Mouse (Mus musculus) spleen, adult 12 weeks (tissue): ENCODE measurements around the gene Papss2.
"Not testable (repeated sequence)": the region's sequence is repeated elsewhere in the genome, so short reads cannot be mapped to it uniquely, and the experiment has no call there.

Experiments
- DNase-seq: peaks from one replicate; pipeline ENCODE4 v3.0.0; 2022; ENCODE audit warnings: low spot score

Gene Papss2

DNA sequence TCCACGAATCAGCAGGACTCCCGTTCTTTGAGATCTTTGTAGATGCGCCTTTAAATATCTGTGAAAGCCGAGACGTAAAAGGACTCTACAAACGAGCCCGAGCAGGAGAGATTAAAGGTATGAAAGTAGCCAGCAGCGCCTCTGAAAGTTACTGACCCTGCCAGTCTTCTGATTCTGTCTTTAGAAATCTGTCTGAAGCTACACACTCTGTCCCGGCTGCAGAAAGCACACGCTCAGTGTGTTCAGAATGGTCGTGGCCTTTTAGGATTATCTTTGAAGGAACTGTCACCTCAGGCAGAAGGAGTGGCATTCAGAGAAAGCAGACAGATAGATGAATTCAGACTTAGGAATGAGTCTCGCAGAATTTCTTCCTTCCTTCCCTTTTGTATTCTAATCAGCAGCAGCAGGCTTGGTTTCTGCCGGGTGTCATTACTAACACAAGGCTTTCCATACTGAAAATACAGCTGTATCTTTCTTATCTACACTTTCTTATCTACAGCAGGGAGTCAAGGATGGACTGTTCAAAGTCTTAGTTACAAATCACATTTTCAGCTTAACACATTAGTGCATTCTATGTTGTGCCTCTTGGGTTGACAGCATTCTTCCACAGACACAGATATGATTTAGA, 42.8 kb downstream of the Papss2 start:
- no peak for DNase-seq

DNA sequence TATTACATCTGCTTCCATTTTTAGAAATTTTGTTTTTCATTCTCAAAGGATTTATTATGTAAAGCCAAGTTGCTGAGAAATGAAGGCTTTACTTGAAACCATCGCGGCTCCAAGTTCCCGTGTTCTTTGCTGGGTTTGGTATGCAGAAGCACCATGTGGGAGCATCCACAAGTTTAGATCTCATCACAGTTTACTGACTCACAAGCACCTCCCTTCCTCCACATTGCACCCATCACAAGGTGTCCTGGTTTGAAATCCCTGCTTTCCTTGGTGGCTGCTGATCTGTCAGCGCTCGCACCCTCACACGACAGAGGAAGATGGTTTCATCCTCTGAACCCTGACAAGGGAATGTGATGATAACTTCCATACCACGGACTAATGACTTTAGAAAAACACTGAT, 45.9 kb downstream of the Papss2 start:
- DNase-seq, result no peak

DNA sequence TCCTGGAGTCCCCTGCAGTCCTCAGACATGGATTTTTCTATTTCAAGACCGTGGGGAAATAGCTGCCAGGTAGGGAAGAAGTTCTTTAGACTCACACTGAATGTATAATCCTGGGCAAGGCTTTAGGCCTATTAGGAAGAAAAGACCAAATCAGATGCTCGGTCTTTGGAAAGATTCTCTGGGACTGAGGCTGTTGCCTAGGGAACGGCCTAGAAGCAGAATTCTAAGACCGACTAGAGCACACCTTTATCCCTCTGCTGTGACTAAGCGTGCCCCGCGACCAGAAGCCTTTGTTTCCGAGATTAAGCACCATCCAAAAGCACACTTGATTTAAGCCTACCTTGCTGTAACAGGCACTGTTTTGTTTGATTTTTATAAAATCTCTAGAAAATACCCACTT, 46.4 kb downstream of the Papss2 start:
- DNase-seq, result no peak

DNA sequence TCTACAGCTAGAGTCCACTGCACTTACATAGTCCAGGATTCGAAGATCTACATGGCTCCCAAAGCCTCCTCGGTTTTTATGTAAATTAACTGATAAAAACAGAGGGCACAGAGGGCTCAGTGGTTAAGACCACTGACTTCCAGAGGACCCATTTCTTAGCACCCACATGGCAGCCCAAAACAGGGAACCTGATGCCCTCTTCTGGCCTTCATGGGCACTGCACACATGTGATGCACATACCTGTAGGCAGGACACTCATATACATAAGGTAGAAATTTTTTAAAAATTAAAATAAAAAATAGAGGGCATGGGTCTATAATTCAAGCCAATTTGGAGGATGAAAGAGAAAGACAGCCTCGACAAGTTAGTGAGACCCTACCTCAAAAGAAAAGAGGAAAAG, 48.1 kb downstream of the Papss2 start:
- no peak for DNase-seq

DNA sequence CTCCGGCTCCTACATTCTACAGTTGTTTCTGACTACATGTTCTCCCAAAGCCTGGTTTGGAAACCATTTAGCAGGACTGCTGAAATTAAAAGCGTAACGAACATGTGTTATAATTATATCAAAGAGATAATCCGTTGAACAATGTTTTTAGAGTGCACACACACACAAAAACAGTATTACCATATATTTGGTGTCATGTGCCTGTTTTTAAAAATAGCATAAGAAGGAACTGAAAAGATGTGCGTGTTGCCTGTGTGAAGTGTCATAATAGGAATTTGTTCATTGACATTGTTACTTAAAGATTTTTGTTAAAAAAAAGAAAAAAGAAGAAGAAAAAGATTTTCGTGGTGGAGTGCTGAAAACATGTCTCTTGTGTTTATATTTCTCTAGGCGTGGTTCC, 50.3 kb downstream of the Papss2 start:
- DNase-seq, result no peak

DNA sequence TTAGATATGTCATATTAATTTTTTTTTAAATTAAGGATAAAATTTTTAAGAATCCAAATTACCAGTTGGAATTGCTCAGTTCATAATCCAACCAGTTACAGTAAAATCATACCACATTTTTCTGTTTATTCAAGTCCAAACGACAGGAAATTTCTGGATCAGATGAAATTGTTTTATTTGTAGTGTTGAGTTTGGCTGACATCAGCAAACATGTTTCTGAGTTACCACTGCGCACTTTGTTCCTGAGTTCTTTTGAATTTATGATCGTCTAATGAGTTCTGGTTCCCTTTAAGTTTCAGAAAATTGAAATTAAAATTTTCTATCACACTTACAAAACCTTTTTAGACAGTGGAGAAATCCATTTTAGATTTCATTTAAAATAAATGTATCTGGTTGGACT, 50.8 kb downstream of the Papss2 start:
- DNase-seq, result no peak

DNA sequence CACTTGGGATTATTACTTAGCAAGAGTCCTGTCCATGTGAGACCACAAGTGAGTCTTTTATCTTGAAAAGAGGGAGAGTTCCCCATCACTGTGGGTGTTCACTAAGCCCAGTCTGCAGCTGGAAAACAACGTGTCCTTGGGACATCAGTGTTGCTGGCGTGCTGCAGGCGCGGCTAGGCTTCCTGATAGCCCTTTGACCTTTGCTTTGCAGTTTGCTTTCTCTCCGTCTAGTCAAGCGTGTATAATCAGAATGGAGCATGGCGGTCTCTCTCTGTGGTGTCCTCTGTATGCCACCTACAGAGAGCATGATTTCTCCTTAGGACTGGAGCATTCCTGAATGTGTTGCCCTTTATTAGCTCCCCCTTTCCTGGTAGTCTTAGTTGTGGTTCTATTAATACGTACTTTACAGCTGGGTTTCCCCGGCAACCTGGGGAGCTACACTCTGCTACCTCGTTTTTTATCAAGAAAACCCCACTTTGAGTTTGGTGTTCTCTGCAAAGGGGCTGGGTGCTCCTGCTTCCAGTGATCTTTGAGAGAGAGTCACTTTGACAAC, 52.5 kb downstream of the Papss2 start:
- no peak for DNase-seq

DNA sequence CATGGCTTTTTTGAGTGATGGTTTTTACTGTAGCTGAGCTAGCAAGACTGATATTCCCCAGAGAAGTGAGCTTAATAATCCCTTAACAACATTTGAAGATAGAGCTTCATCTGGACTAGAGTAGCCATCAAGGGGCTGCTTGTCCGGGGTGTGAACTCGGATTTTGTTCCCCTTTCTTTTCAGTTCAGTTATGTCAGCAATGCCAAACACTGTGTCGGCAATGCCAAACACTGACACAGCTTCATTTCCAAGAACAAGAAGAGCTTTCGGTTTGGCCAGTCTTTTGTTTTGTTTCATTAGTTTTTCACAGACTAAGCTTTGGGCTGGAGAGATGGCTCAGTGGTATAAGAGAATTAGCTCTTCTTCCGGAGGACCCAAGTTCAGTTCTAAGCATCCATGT, 55.5 kb downstream of the Papss2 start:
- no peak for DNase-seq

DNA sequence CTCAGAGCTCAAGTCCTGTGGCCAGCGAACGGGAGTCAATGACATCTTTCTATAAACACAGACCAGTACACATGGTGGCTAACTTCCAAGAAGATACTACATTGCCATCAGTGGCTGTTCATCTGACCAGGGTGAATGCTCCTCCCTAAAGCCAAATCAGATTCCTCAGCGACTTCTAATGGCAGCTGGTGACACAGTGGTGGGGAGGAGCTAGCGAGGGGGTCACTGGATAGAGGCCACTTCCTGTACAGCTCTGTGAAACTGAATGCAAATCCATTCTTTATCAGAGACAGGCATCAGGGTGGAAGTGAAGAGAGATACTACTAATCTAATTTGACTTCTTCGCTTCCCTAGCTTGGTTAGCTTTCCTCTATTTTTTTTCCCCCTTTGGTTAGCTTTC, 57.5 kb downstream of the Papss2 start:
- no peak for DNase-seq

DNA sequence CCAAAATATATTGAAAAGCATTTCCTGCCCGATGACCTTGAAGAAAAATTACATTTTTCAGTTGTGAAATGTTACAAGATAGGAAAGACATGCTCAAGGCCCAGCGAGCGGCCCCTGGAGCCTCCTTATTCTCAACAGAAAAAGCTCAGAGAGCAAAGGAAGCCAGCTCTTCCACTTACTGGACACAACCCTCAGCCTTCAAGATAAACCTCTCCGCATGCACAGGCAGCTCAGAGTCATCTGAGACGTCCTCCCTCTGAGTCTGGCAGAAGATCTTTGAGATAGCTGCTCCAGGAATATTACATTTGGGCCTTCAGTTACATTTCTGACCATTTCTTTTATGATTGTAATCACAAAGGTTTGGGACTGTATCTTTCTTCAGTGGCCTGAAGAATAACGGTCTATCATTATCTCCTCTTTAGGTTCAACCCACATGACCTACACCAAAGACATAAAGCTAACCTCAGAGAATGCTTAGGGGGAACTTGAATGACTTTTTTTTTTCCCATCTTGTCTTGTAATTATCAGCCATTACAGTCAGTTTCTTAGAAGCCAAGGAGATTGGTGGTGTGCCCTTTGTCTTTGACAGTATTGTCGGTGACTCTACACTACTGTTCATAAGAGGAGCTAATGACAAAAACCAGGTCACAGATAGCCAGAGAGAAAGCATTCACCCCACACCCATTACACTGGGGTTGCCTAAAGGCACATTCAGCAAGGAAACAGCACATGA, 58.2 kb downstream of the Papss2 start:
- no peak for DNase-seq

DNA sequence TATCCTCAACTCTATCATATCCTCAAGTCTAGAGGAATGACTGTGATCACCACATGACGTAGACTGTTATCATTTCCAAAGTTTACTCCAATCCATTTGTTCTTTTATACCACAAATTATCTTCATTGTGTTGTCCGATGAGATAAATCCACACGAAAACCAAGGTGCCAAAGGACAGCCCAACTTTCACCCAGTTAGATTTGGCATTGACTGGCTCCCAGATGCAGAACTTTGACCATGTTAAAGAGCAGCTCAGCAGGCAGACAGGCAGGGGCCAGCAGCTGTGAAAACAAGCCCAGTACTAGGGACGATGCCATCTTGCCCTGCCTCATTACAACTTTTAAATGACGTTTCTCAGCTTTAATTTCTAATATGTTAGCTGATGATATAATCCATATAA, 63.8 kb downstream of the Papss2 start:
- DNase-seq, result no peak

DNA sequence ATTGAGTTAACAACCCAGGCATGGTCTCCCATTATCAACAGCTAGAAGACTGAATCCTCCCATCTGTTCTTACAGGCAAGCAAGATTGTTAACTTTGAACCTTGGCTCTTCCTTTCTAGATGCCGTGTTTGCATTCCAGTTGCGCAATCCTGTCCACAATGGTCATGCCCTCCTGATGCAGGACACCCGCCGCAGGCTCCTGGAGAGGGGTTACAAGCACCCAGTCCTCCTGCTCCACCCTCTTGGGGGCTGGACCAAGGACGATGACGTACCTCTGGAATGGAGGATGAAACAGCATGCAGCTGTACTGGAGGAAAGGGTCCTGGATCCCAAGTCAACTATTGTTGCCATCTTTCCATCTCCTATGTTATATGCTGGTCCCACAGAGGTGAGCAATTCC, 67.3 kb downstream of the Papss2 start:
- DNase-seq, result no peak

DNA sequence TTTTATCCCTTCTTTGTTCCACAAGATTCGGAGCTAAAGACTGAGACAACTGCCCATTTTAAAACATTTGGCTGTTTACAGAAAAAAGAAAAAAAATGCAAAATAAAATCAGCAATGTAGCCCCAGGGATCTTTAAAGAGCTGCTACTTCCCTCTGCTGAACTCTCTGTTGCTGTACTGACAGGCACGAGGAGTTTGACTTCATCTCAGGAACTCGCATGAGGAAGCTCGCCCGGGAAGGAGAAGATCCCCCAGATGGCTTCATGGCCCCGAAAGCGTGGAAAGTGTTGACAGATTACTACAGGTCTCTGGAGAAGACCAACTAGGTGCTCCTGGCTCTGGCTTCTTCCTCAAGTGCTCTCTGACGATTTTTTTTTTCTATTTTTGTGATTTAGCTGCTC, 69.7 kb downstream of the Papss2 start:
- no peak for DNase-seq

DNA sequence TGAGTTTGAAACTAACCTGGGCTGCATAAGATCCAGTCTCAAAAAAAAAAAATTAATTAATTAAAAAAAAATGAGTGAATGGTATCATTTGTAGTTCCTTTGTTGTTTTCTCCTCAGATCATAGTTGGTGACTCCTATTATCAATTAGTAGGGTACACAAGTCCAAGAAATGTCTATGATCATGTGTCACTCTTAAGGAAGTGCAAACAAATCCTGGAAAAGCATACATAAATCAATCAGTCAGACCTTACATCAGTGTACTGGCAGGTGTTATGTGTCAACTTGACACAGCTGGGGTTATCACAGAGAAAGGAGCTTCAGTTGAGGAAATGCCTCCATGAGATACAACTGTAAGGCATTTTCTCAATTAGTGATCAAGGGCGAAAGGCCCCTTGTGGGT, 72.2 kb downstream of the Papss2 start:
- not testable (repeated sequence) for DNase-seq

DNA sequence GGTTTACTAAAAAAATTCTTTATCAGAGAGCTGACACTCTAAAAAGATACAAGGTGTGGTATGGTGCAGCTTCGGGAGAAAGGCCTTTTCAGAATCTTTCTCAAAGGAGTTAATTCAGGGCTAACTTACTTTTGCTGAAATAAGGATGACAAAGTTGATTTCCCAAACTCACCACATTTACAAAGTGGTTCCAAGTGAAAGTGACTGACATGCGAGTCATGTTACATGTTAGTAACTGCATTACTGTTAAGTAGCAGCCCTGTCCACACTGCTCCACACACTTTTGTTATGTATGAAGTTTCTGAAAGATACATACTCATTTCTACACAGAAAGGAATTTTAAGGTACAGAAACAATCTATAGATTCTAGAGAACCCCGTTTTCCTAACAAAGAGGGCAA, 80.2 kb downstream of the Papss2 start:
- DNase-seq, result no peak

DNA sequence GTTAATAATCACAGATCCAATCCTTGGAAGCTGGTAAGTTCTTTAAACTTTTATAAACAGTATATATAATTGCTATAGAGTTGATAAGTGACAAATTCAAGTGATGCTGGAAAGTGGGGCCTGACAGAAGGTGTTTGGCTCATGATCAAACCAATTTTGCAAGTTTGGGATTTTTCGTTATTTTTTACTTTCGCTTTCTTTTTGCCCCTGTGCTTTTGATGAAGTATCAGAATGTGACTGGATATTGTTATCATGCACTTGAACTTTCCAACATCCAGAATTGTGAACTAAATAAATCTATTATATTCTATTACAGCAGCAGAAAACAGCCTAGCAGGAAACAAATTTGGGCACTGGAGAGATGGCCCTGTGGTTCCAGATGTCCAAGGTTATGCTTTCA, 85.3 kb downstream of the Papss2 start:
- DNase-seq, result no peak

DNA sequence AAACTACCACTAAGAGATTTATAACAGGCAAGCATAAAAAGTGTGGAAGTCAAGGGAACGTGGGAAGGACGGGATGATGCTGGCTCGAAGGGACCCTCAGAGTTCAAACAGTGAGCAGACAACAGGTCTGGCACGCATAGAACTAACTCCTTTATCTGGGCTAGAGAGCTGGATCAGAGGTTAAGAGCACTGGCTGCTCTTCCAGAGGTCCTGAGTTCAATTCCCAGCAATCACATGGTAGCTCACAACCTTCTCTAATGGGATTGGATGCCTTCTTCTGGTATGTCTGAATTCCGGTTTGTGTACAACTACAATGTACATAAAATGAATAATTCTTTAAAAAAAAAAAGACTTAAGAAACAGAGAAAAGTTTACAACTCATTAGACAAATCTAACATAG, 87.5 kb downstream of the Papss2 start:
- no peak for DNase-seq

DNA sequence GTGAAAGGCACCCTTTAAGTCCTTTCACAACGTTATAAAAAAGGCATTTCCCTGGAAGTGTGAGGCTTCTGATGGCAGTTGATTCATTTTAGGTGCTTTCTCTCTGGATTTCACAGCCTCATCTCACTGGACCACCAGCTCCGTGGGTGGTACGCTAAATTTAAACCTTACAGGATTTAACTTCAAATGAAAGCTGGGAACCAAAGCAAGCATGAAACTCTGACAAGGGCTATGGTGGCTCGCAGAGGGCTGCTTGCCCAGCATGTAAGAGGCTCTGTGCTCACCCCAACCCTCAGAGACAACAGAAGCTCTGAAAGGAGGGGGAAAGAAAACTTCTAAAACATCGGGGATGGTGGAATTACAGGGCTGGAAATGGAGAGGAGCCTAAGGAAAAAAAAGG, 92.1 kb downstream of the Papss2 start:
- DNase-seq, result no peak

DNA sequence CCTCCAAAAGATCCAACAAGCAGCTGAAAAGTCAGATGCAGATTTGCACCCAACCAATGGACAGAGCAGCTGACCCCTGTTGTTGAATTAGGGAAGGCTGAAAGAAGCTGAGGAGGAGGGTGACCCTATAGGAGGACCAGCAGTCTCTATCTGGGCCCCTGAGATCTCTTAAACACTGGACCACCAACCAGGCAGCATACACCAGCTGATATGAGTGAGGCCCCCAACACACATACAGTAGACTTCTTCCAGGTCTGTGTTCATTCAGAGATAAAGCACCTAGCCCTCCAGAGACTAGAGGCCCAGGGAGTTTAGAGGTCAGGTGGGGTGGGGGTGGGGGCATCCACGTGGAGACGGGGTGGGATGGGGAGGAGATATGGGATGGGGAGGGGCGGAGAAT, 92.6 kb downstream of the Papss2 start:
- DNase-seq, result not testable (repeated sequence)

DNA sequence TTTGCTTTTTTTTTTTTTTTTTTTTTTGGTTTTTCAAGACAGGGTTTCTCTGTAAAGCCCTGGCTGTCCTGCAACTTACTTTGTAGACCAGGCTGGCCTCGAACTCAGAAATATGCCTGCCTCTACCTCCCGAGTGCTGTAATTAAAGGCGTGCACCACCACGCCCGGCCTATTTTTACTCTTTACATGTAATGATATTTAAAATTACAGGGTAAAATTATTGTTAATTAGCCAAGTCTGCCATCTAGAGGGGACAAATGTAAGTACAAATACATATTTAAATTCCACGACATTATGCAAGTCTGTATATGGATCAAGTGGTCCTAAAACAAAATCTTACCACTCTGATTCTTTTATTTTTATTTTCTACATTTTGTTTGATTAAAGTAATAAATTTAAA, 94.1 kb downstream of the Papss2 start:
- no peak for DNase-seq

DNA sequence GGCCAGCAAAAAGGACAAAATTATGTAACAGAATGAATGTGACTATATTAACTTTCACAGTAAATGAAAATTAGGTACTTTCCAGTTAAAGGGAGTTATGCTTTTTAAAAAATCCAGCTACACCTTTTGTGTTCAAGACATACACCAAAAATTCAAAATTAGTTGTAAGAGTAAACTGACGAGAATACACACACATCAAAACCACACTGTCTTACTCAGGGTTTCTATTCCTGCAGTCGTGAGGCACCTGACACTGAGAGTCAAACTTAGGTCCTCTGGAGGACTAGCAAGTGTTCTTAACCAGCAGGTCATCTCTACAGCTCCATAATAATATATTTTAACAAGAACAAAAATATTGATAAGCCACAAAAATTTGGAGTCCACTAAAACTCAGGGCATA, 101.1 kb downstream of the Papss2 start:
- DNase-seq, result no peak

DNA sequence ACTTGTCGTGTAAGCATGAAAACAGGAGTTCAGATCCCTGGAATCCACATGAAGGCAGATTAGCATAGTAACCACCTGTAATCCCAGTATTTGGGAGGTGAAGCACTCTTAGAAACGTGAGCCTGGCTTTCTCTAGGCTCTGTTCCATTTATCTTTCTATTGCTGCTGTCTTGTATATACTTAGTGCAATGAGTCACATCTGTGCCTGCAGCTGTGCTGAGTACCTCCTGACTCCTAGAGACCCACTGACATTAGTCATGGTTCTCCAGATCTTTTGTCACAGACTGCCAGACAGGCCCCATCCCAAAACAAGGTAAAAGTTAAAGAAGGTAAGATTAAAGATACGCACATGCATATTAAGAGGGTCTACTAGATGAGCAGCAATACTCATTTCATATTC, 106.6 kb downstream of the Papss2 start:
- DNase-seq, result no peak

DNA sequence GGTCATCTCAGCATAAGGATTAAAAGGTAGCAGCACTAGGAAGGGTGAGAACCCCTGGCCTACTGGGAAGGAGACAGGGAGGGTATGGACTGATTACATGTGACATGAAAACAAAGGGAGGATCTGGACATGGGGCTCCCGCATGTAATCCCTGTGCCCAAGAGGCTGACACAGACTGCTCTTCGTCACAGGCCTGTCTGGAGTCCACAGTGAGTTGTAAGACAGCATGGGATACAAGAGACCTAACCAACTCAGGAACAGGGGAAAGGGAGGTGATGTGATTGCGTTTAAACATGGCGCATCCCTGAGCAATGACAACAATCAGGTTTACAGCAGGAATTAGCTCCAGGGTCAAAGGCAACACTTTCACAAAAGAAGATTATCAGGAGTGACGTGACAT, 113.4 kb downstream of the Papss2 start:
- no peak for DNase-seq

DNA sequence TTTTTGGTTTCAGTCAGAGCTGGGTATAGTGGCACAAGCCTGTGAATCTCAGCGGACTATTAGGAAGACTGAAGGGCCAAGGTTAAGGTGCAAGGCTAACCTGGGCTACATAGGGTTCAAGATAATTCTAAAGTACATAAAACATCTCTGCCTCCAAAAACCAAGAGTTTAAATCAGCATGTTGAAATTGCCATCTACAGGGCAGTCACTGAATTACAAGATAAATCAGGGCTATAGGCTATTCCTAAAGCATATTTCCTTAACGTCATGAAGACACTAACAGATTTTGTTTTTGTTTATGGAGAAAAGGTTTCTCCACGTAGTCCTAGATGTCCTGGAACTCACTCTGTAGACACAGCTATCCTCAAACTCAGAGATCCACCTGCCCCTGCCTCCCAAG, 114.7 kb downstream of the Papss2 start:
- no peak for DNase-seq
